Mouse (Mus musculus) c-Kit-negative CD71-positive TER-119-positive erythroid progenitor cells, embryonic 14.5 days (primary cell): ENCODE results near the gene Tbc1d25.

Experiments used
- DNase-seq: peaks from one replicate; pipeline ENCODE4 v3.0.0-alpha.2; 2013; ENCODE audit warnings: low read depth, low spot score

Gene Tbc1d25

DNA sequence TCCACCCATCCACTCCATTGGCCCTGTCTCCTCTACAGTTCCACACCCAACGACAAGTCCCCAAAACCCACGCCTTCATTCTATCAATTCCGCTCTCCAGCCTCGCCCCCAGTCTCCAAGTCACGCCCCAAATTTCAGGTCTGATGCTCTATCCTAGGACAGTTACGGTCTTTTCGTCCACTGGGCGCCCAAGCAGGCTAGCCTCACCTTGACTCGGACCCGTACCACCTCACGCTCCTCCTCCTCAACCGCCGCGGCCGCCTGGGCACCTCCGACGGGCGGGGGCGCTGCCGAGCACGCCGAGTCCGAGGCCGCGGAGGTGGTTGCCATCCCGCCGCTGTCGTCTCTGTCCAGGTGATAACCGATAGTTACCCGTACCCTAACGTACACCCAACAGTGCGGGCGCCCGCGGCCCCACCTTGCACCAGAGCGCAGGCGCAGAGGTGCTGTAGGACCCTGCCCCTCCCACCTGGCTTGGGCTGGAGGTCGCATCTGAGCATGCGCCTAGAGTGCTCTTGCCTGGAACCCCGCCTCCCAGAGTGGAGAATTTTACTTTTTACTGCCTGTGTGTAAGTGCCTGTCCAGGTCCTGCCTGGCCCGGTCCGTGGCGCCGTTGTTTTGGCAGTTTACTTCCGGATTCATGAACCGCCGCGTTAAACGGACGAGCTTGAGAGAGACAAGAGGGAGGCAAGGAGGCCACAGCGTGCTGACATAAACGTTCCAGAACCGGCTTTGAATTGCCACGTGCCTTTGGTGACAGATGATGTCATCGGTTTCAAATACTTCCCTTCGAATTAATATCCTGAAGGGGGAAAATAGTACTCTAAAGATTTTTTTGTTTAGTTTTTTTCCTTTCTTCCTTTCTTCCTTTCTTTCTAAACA lies at the start of gene Tbc1d25:
Tbc1d25 (minus strand) TSS at position 678 of the 882 bp plus-strand sequence.
- peak; percentile 72 for DNase-seq

DNA sequence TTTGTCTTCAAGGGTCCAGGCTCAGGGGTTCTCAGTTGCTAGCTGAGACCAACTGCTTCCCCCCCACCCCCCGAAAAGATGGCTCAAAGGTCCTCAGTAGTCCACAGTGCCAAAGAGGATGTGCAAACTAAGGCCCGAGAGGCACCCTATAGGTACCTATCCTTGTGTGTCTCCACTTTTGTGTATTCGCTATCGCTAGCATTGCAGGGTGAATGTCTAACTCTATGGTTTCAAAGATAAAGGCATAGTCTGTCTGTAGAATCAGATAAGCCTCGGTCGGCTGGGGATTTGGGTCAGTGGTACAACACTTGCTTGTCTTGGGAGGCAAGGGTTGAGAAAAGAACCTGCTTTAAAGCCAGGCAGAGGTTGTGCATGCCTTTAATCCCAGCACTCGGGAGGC lies 47.5 kb upstream of the Tbc1d25 start:
- no peak for DNase-seq

DNA sequence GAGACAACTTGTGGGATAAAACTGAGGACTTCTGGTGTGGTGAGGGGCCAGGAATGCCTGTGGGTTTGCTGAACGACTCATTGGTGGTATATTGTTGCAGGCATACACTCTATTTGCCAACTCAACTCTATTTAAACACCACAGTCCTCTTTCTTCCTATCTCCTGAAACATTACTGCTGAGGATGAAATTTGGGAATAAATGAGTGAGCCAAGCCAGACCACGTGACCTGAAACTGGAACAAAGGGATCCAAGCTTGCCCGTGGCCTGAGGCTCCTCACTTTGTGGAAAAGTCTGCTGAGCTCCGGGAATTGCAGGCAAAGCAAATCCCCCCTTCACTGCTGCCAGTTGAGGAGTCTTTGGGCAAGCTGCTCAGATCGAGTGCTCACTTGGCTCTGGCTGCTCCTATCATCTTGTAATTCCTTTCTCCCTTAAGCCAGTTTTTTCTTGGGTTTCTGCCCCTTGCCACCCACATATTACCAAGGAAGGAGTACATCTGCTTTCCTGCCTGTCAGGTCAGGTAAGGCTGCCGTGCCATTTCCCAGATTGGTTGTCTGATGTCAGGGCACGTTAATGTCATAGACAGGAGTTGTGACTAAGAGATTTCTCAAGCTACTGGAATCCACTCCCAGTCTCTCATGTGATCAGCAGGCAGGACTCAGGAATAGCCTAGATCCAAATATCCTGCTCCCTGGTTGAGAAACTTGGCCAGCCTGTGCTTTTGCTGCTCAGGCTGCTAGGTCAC lies 46.9 kb upstream of the Tbc1d25 start:
- no peak for DNase-seq

DNA sequence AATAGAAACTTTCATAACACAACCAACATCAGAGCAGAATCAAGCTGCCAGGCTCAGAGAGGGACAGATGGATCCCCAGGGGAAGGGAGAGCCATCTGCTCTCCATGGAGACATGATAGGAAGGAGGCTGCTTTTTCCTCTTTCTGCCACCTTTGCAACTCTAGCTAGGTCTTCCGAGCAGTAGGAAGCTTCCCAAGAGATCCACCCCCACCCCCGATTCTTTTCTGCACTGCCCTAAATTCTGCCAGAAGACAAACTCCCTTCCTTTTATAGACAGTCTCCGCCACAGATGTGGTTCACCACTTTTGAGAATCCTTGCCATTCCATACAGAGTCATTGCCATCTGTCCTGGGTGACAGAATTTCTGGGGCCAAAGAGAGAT lies 46.3 kb upstream of the Tbc1d25 start:
- DNase-seq, result no peak

DNA sequence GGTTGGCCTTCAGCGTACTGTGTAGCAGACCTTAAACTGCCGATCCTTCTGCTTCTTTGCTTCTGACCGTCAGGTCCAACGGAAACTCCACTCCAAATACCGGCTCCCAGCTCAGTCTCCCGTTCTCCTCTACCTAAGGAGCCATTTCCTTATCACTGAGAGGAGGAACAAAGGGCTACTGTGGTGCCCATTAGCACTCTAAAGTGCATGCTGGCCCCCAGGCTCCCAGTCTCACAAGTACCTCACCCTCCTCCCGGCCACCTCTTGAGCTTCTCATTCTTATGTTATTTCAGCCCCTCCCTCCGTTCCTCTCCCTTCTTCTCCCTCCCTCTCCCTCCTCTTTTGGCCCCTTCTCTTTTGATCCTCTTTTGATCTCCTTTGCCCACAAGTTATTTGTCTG lies 43.7 kb upstream of the Tbc1d25 start:
- no peak for DNase-seq

DNA sequence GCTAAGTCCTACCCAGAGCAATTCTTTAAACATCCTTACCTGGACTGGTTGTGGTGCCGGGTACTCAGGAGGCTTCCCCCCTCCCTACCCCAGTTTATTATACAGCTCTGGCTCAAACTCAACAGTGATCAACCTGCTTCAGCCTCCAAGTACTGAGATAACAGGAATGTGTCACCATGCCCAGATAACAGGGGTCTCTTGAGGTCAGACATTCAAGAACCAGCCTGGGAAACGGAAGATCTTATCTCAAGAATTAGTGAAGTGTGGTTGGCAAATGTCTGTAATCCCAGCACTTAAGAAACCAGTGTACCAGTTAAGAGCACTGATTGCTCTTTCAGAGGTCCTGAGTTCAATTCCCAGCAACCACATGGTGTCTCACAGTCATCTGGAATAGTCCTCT lies 42.1 kb upstream of the Tbc1d25 start:
- DNase-seq, result no peak

DNA sequence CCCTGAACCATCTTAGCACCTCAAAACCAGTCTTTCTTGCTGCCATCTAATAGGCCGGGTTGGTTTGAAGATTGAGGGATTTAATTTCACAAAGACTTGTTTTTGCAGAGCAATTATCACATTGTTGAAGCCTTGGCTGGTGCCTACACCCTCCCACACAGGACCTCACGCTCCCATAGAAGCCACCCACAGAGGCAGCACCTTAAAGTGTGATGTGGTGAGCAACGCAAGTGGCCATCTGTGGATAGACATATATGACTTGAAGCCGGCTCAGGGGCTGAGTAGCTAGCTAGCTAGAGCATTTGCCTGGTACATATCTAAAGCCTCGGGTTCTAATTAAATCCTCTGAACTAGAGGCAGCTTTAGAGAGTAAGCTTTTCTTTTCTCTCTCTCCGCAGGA lies 41.4 kb upstream of the Tbc1d25 start:
- DNase-seq, result no peak

DNA sequence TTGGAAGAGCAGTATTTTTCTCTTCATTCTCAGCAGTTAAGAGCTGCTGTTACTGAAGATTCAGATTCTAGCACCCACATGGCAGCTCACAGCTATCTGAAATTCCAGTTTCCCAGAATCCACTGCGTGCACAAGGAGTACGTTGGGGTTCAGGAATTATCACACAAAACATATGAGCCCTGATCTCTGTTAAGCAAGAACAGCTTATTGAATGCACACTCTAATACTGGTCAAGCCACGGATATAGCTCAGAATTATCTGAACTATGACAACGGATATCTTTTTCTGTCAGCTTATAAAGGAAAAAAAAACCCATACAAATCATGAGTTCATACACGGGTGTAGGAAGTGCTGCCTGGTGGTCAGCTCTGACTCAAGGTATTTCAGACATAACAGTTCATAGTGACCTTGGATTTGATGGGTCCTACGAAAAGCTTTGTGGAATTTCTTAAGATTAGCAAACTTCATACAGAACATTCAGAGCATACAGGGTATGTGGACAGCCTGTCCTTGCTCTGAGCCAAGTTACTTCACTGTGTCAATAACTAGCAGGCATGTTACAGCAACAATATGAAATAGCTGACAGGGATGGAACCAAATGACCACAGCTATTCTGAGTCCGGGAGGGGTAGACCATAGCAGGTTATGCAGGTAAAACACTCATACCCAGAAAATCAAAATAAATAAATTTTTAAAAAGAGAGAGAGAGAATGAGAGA lies 35.7 kb upstream of the Tbc1d25 start:
- DNase-seq, result no peak

DNA sequence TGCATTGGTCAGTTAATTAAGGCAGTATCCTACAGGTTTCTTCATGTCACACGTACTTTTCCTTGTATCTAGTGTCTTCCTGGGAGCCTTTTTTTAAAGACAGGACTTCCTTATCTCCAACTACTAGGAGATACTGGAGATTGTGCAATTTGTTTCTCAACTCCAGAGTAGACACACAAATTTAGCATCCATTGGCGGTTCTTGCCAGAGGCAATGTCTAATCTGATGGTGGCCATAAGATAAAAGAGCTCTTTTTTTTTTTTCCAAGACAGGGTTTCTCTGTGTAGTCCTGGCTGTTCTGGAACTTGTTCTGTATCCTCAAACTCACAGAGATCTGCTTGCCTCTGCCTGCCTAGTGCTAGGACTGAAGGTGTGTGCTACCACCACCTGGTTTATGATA lies 33.7 kb upstream of the Tbc1d25 start:
- DNase-seq, result no peak

DNA sequence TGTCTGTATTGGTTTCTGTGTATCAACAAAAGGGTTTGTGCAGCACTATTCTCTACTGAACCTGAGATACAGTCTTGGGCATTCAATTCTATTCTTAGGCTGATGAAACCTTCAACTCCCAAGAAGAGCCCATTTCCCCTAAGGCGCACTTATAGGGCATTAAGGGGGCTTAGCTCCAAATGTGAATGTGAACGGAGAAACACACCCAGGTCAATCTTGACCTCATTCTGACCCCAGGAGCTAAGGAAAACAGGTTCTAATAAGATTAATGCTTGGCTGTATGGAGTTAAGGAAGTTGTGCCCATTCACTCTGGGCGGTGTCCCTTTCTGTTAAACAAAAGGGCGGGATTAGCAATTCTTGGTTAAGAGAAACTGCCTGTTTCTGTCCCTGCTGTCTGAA lies 31.2 kb upstream of the Tbc1d25 start:
- DNase-seq, result no peak

DNA sequence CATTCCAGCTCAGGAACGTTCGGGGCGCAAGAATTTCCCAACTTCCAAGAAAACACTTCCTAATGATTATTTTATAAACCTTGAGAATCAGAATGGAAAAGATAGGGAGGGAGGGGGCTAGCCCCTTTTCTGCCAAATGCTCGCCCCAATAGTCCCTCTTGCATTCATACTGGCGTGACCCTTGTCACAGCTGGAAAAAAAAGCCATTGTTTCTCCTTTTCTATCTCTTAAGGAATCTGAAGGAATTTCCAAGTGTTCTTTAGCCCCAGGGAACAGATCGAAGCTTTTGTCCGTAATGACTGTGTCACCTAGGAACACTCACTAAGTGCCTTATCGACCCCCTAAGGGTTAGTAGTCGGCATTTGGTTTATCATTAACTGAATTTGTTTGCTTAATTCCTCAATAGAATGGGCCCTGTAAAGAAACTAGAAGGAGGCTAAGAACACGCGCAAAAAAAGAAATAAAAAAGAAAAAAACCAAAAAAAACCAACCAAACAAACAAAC lies 30.8 kb upstream of the Tbc1d25 start:
- no peak for DNase-seq

DNA sequence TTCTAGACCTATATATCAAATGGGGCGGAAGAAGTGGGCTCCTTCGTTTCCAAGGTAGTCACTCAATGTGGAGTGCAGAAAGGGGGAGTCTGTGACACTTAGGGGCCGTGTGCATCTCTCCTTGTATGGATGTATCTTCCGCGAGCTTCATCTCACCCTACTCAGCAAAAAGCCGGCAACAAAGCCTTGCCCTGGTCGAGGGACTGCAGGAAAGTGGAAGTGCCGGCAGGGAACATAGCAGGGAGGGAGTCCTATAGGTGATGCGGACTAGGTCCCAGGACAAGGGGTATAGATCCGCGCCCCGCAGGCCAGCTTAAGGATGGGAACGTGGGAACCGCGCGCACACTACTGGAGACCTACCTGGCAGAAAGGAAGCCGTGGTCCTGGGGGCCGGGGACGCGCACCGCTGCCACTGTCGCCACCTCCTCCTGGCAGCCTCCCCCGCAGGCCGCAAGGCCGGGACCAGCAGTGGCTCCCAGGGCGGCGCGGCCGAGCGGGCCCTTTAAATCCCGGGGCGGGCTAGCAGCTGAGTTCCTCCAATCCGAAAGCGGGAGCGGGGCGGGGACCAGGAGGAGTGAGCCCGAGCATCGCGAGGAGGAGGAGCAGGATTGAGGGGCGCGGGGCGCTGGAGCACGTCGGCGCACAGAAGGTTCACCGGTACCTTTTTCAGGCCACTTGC lies 30.2 kb upstream of the Tbc1d25 start, which contains the start of gene Porcn:
Porcn (minus strand) TSS at position 511 of the 679 bp plus-strand sequence.
- peak; percentile 33 for DNase-seq

DNA sequence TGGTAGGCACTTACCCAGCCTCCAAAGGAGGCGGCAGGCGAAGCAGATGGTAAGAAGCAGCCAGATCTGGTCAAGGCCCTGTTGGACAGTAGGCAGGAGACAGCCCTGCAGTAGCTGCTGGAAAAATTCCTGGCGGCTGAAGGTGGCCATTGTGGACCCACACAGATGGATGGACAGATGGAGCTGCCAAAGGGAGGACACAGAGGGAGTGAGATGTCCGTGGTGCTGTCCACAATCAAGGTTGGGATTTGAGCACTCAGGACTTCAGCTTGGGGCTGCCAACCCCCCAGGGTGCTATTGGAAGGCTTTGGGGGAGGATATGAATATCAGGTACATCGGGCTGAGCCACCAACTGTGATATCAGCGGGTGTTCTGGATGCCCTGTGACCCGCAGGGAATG lies 29.6 kb upstream of the Tbc1d25 start:
- DNase-seq, result no peak

DNA sequence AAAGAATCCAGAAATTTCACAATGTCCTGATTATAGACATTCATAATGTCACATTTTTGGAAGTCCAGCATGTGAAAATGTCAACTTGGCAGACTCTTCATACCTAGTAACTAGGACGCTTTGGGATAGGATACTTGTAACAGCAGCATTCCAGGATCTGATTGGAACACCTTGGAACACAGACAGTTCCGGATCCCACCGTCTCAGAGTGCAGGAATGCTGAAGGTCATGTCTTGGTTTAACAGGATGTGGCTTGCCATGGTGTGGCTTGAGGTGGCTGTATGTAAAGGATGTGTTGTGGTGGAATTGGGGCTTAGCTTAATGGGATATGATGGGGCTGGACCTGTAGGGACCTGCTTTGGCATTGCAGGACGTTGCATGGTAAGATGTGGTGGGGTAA lies 29.1 kb upstream of the Tbc1d25 start:
- no peak for DNase-seq

DNA sequence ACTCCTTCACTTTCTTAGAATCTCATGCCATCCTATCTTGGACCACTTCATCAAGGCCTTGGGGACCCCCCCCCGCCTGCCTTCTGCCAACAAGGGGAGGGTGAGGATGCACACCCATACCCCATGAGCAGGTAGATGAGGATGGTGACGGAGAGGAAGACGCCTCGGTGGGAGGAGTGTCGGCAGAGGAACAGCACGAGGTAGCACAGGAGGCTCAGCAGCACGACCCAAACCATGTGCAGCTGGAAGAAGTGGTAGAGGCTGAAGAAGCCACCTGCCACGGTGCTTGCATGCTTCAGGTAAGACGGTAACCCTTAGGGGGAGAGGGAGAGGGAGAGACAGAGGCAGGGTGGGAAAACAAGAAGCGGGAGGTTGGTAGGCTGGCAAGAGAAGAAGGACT lies 28.1 kb upstream of the Tbc1d25 start:
- no peak for DNase-seq

DNA sequence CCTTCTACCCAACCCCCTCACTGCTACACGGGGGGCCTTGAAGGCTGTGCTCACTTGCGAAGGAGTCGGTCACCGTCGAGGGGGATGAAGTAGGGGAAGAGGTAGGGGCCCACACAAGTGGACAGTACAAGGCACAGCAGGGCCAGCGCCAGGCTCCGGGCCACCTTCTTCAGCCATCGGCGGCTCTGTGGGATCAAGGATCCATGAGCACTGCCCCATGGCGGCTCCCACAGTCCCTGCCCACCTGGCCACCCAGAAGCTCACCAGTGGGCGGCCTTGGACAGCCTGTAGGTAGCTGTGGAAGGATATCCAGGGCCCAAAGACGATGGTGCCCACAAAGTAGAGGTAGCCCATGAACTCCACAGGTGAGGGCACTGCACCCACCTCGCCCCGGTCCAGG lies 27.1 kb upstream of the Tbc1d25 start:
- DNase-seq, result no peak

DNA sequence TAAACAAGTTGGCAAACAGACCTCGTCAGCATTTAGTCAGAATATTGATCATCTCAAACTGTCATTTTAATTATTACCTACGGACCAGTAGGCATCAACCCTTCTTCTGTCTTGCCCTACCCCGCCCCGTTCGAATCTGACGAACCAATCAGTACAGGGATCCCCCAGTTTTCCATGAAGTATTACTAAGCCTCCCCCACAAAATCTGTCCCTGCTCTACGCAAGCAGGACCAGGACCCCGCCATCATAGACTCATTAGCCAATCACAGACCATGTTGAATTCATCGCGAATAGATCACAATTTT lies 17.4 kb upstream of the Tbc1d25 start, which contains the start of gene Ebp:
Ebp (minus strand) TSS at position 94 of the 305 bp plus-strand sequence.
- DNase-seq, result no peak

DNA sequence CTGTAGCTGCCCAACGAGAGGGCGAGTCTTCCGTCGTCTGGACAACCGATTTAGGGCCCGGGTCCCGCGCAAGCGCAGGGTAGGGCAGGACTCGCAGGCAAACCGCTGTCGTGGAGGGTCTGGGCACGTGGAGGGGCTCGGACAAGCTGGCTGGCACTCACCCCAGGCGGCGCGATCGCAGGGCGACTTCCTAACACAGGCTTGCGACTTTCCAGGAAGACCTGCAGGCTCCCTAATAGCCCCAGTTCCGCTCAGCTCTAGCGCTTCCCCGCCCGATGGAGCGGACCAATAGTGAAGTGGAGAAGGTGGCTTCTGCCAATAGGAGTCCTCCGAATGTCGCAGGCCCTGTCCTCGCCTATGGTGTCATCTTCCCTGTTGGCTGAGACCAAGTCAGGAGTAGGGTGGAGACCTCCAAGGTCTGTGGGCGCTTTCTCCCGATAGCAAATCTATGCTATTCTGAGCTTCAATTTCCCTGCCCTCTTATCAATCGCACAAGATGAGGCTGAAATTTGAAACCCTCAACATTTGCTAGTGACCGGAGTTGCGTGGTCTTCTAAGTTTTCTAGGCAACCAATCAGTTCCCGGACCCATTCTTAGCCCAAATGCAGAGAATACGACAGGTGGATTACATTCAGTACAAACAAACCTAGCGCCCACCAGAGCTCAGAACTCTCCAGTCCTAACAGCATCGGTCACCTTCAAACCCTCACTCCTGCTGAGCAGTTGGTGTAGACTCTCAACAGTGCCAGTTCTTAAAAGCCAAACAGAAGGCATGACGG lies 16.8 kb upstream of the Tbc1d25 start:
- DNase-seq, result peak; percentile 71

DNA sequence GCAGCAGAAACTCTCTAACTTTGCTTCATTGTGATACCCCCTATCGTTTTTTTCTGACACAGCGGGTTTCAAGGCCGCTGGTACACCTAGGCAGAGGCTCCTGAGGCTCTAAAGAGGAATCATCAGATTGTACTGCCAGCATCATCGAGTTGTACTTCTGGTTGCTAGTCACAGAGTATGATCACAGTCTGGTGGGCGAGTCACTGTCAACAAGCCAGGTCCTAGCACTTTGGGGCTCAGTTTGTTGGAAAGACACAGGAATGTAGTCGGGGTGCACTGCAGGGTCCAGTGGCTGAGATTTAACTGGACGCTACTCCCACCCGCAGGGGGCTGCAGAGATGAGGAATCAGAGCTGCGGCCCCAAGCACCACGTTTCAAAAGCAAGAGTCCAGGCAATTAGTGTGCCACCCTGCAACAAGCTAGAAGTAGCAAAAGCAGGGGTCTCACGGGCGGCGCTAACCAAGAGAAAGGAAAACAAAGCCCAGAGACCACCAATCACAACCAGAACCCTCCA lies 16.2 kb upstream of the Tbc1d25 start:
- DNase-seq, result no peak

DNA sequence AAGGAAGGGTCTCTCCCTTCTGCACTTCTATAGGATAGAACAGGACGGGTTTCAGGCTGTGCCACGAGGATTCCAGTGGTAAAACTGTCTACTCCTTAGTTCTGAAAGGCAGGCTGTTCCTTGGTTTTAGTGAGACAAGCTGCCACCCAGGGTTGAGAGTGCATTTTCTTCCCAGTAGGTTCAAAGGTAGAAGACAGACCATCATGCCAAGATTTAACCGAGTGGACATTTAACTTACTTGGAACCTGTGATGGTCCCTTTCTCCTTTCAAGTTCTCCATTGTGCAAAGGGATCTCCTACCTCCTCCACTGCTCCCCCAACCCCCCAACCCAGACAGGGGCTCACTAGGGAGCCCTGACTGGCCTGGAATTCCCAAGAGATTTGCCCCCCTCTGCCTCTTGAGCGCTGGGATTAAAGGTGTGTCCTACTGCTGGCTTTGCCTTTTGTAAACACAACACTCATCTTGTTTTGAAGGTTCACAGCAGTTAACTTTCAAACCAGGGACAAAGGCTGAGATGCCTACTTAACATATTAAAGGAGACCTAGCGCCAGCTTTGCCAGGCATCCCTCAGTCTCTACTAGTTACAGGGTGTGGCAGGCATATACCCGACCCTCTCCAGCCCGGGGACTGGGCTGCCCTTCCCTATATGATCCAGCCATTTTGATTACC lies 7.0 kb upstream of the Tbc1d25 start:
- no peak for DNase-seq
